Mouse (Mus musculus) ovary, postnatal 36 days (tissue): Measurements from ENCODE around the gene Shank1.

Source experiments
- DNase-seq: peaks from one replicate; pipeline ENCODE4 v3.0.0; 2022; ENCODE audit warnings: low spot score, mixed read lengths

Gene Shank1

DNA sequence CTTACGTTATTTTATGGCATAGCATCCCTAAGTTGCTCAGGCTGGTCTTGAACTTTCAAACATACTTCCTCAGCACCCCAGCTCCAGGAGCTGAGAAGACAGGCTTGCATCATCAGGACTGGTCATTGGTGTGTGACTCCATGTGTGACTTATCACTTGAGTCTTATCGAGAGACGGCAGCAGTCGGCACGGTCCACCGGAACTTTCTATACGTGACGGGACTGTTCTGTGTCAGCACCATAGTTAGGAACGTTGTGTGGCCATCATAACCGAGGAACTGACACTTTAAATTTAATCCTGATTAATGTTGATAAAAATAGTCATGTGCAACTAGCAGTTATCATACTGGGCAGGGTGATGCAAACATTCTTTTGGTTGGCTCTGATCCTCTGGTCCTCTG, 31.1 kb downstream of the Shank1 start:
- DNase-seq, result no peak

DNA sequence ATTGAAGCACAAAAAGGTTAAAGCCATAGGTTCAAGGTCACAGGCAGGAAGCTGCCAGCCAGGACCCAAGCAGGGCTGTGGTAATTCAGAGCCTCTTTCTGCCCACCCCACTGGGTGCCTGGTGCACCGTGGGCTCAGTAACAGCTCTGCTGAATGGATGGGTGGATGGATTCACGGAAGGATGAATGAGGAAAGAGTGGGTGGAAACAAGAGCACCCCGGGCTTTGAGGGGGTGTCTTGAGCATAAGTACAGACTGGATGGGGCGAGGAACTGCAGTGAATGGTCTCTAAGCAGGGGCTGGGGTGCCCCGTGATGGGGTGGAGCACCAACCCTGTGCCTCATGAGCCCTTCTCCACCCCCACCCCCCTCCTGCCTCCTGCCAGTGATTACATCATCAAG, 31.7 kb downstream of the Shank1 start:
- DNase-seq, result no peak

DNA sequence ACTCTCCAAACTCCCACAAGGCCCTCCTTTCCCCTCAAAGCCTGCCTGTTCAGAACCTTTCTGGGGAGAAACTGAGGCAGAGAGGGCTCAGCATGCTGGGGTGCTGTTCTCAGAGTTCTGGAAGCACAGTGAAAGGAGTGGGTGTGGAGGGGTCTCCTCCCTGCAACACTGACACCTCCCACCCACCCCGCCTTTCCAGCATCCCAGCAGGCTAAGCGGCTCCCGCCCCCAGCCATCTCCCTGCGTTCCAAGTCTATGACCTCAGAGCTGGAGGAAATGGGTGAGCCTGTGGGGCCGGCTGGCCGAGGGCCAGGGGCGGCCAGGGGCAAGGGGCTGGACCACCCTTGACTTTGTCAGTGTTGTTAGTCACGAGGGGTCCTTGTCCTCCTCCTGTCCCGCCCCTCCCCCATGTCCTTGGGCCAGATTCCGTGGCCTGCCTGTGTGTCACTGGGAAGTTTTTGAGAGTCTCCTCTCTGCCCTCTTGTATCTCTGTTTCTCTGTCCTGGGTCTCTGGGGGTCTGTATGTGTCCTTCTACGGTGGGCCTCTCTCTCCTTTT, 33.5 kb downstream of the Shank1 start:
- no peak for DNase-seq

DNA sequence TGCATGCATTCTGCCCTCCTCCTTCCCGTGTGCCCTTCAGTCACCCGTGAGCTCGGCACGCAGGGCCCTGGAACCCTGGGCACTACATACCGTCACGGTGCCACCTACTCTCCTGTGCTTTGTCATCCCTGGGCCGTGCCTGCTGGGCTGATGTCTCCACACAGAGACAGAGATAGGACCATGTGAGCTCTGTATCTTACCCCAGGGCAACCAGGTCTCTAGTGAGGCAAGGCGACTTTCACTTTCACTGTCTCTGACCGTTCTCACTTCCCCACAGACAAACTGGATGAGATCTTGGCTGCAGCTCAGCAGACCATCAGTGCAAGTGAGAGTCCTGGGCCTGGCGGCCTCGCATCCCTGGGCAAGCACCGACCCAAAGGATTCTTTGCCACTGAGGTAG, 34.6 kb downstream of the Shank1 start:
- DNase-seq, result no peak

DNA sequence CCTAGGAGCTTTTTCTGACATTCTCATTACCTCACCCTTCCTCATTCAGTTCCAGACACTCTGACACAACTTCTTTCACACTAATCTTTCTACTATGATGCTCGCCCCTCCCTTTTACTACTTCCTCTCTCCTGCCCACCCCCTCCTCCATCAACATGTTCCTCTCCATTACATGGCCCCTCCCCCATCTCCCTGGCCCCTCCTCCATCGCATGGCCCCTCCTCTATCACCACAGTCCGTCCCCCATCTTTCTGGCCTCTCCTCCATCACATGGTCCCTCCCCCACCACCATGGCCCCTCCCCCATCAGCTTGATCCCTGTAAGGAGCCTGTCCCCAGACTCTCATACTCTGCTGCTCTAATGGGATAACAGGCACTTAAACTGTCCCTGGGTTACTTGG, 39.0 kb downstream of the Shank1 start:
- no peak for DNase-seq

DNA sequence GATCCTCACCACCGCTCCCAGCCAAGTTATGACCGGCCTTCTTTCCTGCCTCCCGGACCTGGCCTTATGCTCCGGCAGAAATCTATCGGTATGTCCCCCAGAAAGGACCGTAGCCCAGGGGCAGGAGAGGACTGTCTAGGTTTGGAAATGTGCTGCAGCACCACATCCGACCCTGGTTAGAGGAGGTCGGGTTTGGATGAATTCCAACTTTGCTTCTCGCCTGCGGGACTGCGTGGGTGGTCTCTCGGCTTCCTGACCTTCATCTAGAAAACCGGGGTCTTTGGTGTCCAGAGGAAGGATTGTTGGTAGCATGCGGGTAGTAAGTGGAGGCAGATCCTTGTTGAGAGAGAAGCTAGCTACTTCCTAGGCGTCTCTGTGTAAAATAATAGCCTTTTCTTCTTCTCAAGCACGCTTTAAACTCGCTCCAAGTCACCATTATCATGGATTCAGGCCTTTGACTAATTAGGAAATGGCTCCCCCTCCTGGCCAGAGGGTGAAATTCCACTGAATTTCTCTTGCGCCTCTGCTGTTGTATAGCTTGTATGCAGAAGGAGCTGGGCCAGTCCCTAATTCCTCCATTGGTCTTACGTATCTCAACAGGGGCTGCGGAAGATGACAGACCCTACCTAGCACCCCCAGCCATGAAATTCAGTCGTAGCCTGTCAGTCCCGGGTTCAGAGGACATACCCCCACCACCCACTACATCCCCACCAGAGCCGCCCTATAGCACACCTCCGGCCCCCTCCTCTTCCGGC, 41.1 kb downstream of the Shank1 start:
- peak; percentile 64 for DNase-seq

DNA sequence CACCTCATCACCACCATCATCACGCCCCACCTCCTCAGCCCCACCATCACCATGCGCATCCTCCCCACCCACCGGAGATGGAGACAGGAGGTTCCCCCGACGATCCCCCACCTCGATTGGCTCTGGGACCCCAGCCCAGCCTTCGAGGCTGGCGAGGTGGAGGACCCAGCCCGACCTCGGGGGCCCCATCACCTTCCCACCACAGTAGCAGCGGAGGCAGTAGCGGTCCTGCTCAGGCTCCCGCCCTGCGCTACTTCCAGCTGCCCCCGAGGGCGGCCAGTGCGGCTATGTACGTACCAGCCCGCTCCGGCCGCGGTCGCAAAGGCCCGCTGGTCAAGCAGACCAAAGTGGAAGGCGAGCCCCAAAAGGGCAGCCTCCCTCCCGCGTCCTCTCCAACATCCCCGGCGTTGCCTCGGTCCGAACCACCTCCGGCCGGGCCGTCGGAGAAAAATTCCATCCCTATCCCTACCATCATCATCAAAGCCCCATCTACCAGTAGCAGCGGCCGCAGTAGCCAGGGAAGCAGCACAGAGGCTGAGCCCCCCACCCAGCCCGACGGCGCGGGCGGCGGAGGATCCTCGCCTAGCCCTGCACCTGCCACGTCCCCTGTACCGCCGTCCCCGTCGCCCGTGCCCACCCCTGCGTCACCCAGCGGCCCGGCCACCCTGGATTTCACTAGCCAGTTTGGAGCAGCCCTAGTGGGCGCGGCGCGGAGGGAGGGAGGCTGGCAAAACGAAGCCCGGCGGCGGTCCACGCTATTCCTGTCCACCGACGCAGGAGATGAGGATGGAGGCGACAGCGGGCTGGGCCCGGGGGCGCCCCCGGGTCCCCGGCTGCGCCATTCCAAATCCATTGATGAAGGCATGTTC, 42.1 kb downstream of the Shank1 start:
- DNase-seq, result no peak

DNA sequence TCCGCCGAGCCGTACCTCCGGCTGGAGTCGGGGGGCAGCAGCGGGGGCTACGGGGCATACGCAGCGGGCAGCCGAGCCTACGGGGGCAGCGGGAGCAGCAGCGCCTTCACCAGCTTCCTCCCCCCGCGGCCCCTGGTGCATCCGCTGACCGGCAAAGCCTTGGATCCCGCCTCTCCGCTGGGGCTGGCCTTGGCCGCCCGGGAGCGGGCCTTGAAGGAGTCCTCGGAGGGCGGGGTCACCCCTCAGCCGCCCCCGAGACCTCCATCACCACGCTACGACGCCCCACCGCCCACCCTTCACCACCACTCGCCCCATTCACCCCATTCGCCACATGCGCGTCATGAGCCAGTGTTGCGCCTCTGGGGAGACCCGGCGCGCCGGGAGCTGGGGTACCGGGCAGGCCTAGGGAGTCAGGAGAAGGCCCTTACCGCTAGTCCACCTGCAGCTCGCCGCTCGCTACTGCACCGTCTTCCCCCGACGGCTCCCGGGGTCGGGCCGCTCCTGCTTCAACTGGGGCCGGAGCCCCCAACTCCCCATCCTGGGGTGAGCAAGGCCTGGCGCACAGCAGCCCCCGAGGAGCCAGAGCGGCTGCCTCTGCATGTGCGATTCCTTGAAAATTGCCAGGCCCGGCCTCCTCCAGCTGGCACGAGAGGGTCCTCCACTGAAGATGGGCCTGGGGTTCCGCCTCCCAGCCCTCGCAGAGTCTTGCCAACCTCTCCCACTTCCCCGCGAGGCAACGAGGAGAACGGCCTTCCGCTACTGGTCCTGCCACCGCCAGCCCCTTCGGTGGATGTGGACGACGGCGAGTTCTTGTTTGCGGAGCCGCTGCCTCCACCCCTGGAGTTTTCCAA, 42.9 kb downstream of the Shank1 start:
- DNase-seq, result no peak

DNA sequence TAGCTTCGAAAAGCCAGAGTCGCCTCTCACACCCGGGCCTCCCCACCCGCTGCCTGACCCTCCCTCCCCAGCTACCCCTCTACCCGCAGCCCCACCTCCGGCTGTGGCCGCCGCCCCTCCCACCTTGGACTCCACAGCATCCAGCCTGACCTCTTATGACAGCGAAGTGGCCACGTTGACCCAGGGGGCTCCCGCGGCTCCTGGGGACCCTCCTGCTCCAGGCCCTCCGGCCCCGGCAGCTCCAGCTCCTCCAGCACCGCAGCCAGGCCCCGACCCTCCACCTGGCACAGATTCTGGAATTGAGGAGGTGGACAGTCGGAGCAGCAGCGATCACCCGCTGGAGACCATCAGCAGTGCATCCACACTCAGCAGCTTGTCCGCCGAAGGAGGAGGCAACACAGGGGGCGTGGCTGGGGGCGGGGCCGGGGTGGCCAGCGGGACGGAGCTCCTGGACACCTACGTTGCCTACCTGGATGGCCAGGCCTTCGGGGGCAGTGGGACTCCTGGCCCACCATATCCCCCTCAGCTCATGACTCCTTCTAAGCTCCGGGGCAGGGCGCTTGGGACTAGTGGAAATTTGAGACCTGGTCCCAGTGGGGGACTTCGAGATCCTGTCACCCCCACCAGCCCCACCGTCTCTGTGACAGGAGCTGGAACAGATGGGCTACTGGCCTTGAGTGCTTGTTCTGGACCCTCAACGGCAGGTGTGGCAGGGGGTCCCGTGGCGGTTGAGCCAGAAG, 43.7 kb downstream of the Shank1 start:
- DNase-seq, result no peak

DNA sequence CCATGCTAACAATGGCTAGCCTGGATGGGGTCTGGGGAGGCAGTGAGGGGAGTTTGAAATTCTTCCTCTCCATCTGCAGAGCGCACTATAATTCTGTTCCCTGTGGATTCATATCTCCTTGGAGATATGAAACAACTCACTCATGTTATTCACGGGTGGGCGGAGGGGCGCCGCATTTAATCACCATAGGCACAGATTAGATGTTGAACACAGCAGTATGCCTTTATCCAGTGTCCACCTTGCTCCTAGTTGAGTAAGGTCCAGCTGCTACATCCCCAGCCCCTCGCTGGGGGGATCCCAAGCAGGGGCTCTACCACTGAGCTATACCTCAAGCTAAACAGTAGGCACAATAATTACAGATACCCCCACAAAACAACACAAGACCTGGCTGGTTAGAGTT, 45.4 kb downstream of the Shank1 start:
- no peak for DNase-seq

DNA sequence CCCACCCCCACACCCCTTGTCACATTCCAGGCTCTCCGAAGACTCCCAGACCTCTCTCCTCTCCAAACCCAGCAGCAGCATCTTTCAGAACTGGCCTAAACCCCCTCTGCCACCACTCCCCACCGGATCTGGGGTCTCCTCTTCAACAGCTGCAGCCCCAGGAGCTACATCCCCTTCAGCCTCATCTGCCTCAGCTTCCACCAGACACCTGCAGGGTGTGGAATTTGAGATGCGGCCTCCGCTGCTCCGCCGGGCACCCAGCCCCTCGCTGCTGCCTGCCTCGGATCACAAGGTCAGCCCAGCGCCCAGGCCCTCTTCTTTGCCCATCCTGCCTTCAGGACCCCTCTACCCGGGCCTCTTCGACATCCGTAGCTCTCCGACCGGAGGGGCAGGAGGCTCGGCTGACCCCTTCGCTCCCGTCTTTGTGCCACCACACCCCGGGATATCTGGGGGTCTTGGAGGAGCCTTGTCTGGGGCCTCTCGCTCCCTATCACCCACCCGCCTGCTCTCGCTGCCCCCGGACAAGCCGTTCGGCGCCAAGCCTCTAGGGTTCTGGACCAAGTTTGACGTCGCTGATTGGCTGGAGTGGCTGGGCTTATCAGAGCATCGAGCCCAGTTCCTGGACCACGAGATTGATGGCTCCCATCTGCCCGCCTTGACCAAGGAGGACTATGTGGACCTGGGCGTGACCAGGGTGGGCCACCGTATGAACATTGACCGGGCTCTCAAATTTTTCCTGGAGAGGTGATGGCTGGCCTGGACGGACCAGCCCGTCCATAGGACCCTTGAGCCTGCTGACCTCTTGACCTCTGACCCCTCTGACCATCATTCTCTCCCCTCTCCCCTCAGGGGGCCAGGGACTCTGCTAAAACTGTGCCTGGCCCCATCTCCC, 46.8 kb downstream of the Shank1 start:
- DNase-seq, result no peak

DNA sequence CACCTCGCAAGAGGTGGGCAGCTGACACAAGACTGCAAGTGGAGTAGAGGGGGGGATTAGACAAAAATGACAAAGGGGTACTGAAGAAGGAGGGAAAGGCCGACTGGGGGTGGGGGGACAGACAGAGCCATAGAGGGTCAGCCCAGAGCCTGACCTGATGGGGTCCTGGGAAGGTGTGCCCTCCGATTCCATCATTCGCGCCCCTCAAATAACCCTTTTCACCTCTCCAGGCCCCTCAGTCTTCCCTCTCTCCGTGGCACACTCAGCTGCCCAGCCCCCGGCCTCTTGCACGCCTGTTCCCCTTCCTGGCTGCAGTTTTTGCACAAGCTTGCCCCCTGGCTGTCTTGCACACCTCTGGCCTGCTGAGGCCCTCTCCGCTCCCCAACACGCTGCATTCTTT, 47.5 kb downstream of the Shank1 start:
- no peak for DNase-seq

DNA sequence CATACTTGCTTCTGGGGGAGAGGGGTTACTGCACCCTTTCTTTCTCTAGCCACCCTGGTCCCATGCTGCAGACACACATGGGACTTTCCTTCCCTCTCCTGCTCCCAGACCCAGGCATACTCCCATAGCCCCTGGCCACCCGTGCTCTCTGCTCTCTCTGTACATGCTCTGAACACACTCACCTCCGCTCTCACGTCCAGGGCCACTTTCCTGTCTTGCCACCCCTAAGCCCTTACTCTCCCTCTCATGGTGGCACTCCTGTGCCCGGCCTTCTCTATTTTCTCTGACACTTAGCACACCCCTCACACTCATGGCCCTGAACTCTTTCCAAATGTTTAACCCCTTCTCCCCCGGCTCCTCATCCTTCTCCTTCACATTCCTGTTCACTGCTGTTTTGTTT, 48.0 kb downstream of the Shank1 start:
- no peak for DNase-seq

DNA sequence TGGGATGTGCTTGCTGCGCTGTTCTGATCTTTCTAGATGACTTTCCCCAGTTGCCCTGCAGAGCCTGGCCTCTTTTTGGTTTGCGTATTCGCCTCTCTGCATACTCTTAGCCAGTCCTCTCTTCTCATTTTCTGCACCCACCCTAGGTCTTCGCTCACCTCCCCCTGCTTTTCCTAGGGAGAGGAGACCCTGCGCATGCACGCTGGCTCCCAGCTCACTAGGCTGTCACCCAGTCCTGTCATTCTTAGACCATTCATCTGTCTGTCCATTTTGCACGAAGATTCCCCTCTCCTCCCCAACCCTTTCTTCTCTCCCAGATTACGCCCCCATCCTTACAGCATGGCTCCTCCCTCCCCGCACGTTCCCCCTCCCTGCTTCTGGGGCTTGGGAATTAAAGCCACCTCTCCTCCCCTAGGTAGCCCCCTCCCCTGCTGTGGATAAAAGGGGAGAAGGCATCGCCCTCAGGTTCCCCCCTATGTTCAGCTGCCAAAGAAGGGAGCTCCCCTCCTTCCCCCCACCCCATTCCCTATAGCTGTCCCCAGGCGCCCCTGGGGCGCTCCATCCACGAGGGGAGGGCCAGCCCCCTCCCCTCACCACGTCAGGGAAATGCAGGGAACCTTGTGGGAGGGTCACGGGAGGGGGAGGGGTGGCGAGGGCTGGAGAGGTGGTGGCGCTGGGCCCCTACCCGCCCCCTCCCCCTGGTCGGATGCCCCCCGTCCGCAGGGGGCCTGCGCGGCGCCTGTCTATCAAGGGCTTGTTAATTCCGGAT, 49.0 kb downstream of the Shank1 start:
- DNase-seq, result no peak

DNA sequence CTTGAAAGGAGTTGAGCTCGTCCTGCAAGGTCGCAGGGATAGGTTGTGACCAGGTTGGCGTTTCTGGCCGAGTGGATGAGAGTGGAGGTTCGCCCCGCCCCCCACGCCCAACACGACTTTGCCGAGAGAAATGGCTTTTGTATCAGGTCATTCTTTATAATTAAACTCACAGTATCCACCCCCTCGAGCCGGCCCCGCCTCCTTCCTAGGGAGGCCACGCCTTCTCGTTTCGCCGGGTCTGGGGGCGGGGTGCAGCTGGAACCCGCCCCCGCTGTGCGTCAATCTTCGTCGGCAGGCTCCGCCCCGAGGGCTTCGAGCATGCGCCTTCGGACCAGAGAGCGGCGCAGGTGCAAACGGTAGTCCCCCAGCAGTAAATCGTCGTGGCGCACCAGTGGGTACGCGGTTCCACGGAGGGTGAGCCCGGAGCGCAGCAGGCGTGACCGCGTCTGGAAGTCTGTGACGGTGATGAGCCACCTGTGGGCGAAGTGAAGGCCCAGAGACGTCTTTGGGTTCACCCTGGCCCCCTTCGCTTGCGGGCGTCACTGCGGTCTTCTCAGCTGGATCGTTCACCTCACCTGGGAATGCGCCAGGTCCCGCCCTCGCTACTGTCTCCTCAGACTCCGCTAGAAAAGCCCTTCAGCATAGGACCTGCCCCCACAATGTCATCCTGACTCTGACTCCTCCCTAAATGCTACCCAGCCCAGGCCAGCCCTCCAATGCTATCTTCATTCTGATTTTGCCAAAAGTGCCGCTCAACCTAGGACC, 50.0 kb downstream of the Shank1 start:
- peak; percentile 89 for DNase-seq

DNA sequence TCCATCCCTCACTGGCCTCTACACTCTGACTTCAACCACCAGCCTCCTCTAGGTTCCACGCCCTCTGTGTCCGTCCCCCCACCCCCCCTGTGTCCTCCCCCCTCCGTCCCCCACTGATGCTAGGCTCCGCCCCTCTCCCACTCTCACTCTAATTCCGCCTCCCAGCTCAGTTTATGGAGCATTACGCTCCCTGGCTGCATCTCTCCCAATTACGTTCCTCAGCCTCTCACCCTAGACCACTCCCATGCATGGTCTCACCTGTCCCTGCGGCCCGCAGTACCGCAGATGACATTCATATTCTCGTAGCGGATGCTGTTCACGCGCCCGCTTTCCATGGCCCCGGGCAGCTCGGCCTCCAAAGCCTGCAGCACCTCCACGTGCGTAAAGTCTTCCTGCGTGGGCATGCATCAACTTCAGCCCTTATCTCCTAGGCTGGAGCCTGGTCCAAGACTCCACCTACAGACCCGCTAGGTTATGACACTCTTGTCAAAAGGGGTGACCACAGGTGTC, 50.8 kb downstream of the Shank1 start:
- DNase-seq, result no peak

DNA sequence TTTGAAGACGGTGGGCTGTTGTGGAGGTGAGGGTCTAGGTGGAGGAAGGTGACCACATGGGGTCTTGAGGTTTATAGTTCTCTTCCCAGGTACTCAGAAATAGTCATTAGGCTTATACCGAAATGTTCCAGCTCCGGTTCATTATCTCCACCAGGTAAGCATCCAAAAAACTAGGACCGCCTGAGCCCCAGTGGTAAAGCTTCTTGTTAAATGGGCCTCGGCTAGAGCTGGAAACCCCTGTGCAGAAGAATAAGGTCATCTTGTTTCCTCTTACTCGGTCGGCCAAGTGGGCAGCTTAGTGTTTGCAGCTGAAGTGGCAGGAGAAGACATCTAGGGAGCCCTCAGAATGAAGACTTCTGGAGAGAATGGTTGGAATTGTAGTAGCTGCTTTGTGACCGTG, 62.6 kb downstream of the Shank1 start:
- no peak for DNase-seq

DNA sequence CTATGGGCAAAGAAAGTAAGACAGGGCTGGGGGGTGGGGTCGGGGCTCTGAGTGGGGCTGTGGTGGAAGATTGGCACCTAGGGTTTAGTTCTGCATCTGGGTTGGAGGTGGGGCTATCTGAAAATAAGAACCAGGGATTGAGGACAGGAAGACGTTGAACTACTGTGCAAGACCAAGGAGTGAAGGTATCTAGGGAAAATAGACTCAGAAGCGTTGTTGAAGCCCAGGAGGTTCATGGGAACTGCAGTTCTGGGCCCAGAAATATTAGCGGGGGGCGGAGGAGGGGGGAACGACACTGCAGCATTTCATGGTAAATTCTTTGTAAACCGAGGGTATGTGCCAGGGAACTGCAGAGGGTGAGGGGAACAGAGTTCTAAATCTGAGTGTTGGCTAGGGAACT, 63.4 kb downstream of the Shank1 start:
- DNase-seq, result no peak
